Mouse (Mus musculus): ENCODE data around the gene Slc7a8.

DNA sequence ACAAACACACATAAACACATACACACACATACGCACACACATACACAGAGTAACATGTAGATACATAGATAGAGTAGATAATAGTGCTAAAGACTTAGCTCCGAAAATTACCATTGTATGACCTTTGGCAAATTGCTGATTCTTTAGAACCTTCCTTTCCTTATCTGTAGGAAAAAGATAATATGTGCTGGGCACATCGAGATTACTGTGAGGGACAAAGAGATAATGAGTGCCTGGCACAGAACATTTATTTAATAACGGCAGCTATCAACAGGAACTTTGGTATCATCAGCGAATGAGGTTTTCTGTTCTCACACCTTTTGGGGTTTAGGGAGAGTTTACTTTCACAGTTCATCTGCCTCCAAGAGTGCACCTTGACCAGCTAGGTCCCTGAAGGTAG is 5.0 kb downstream of the Slc7a8 start:
- TF ChIP-seq CTCF (IDR thresholded peaks at IDR 0.05; ENCODE audit: borderline replicate concordance, insufficient read depth, low read length) (no peak), POLR2A (IDR thresholded peaks at IDR 0.05; ENCODE audit: low read depth, low read length) (no peak)
